Mouse (Mus musculus): ENCODE results near the gene Krtap28-10. TPM values are rescaled to one million over a fixed set of nuclear protein-coding genes. Genes with fewer than 3 reads are reported as not detected.
"Not testable (repeated sequence)": the region's sequence is repeated elsewhere in the genome, so short reads cannot be mapped to it uniquely, and the experiment has no call there.

Krtap28-10 gene
- polyA plus RNA-seq, 2 experiments, result not detected

DNA sequence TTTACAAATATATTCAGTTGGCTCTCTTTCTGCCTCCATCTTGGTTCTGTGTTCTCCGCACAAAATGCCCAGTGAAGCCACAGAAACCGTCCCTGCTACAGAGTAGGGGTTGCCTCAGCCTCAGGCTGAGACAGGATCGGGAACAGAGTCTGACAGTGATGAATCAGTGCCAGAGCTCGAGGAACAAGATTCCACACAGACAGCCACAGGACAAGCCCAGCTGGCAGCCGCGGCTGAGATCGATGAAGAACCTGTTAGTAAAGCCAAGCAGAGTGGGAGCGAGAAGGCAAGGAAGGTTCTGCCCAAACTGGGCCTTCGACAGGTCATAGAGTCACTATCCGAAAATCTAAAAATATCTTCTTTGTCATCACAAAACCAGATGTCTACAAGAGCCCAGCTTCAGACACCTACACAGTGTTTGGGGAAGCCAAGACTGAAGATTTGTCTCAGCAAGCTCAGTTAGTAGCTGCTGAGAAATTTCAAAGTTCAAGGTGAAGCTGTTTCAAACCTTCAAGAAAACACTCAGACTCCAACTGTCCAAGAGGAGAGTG, 26.9 kb downstream of the Krtap28-10 start:
- 63% methylated on average over 10 of the region's 10 CpGs for WGBS
- DNase-seq (ENCODE audit: low spot score) (no peak), ATAC-seq (ENCODE audit: low FRiP score, low read depth) (no peak)
- H3K9me3 ChIP-seq (ENCODE audit: control insufficient read depth, low read length), result no peaks in the 10 kb centered on the region
- no peak overlapping the region for H3K27ac ChIP-seq (replicated peaks; ENCODE audit: low read depth, low read length)
- H3K27me3 ChIP-seq (ENCODE audit: control insufficient read depth, insufficient read depth, low read length), result no peaks in the 10 kb centered on the region
- no peaks in the 10 kb centered on the region for H3K4me1 ChIP-seq (ENCODE audit: control insufficient read depth, insufficient read depth, low read length)
- no peak for TF ChIP-seq POLR2A (IDR thresholded peaks at IDR 0.05; ENCODE audit: borderline replicate concordance, extremely low read depth, insufficient read depth, insufficient read length)
- no peak overlapping the region for H3K9ac ChIP-seq (ENCODE audit: low read depth, low read length, severe bottlenecking)
- H3K36me3 ChIP-seq (ENCODE audit: control insufficient read depth, insufficient read depth, low read length), result no peaks in the 10 kb centered on the region
- H3K4me3 ChIP-seq (replicated peaks; ENCODE audit: low read length), result no peak overlapping the region
- no peak overlapping the region for H3K4me2 ChIP-seq (replicated peaks; ENCODE audit: low read depth, low read length, severe bottlenecking)

- H3K4me1 ChIP-seq (ENCODE audit: control insufficient read depth, insufficient read depth, low read length), result no peaks in the 10 kb centered on the region
- TF ChIP-seq POLR2A (IDR thresholded peaks at IDR 0.05; ENCODE audit: borderline replicate concordance, extremely low read depth, insufficient read depth, insufficient read length), result no peak
- H3K4me2 ChIP-seq (replicated peaks; ENCODE audit: low read depth, low read length, severe bottlenecking), result no peak overlapping the region
- H3K9ac ChIP-seq (ENCODE audit: low read depth, low read length, severe bottlenecking), result no peak overlapping the region
- no peaks in the 10 kb centered on the region for H3K36me3 ChIP-seq (ENCODE audit: control insufficient read depth, insufficient read depth, low read length)
- H3K4me3 ChIP-seq (replicated peaks; ENCODE audit: low read length), result no peak overlapping the region
- WGBS, result 91% methylated on average over 3 of the region's 3 CpGs
- ATAC-seq (ENCODE audit: low FRiP score, low read depth) (no peak), DNase-seq (ENCODE audit: low spot score) (no peak)
- no peak overlapping the region for H3K27ac ChIP-seq (replicated peaks; ENCODE audit: low read depth, low read length)
- no peaks in the 10 kb centered on the region for H3K9me3 ChIP-seq (ENCODE audit: control insufficient read depth, low read length)
- H3K27me3 ChIP-seq (ENCODE audit: control insufficient read depth, insufficient read depth, low read length), result no peaks in the 10 kb centered on the region
Observed at GRCm38 (mm10) chr1:83014477-83014876, 27.8 kb downstream of the Krtap28-10 start.

- Histone ChIP-seq H3K4me3 (replicated peaks; ENCODE audit: low read length) (no peak overlapping the region), H3K27me3 (ENCODE audit: control insufficient read depth, insufficient read depth, low read length) (no peaks in the 10 kb centered on the region), H3K4me1 (ENCODE audit: control insufficient read depth, insufficient read depth, low read length) (no peaks in the 10 kb centered on the region), H3K9ac (ENCODE audit: low read depth, low read length, severe bottlenecking) (no peak overlapping the region), H3K27ac (replicated peaks; ENCODE audit: low read depth, low read length) (no peak overlapping the region), H3K4me2 (replicated peaks; ENCODE audit: low read depth, low read length, severe bottlenecking) (no peak overlapping the region), H3K36me3 (ENCODE audit: control insufficient read depth, insufficient read depth, low read length) (no peaks in the 10 kb centered on the region), H3K9me3 (ENCODE audit: control insufficient read depth, low read length) (no peaks in the 10 kb centered on the region)
- DNase-seq (ENCODE audit: low spot score), result no peak
- no peak for ATAC-seq (ENCODE audit: low FRiP score, low read depth)
- 66% methylated on average over 6 of the region's 6 CpGs for WGBS
- no peak for TF ChIP-seq POLR2A (IDR thresholded peaks at IDR 0.05; ENCODE audit: borderline replicate concordance, extremely low read depth, insufficient read depth, insufficient read length)
Observed at GRCm38 (mm10) chr1:83007471-83007870, 34.8 kb downstream of the Krtap28-10 start.

- Histone ChIP-seq H3K4me1 (ENCODE audit: control insufficient read depth, insufficient read depth, low read length) (no peaks in the 10 kb centered on the region), H3K4me3 (replicated peaks; ENCODE audit: low read length) (no peak overlapping the region), H3K4me2 (replicated peaks; ENCODE audit: low read depth, low read length, severe bottlenecking) (no peak overlapping the region), H3K9me3 (ENCODE audit: control insufficient read depth, low read length) (no peaks in the 10 kb centered on the region), H3K27ac (replicated peaks; ENCODE audit: low read depth, low read length) (no peak overlapping the region), H3K36me3 (ENCODE audit: control insufficient read depth, insufficient read depth, low read length) (no peaks in the 10 kb centered on the region), H3K27me3 (ENCODE audit: control insufficient read depth, insufficient read depth, low read length) (no peaks in the 10 kb centered on the region), H3K9ac (ENCODE audit: low read depth, low read length, severe bottlenecking) (no peak overlapping the region)
- ATAC-seq (ENCODE audit: low FRiP score, low read depth) (no peak), DNase-seq (ENCODE audit: low spot score) (no peak)
- 73% methylated on average over 8 of the region's 8 CpGs for WGBS
- no peak for TF ChIP-seq POLR2A (IDR thresholded peaks at IDR 0.05; ENCODE audit: borderline replicate concordance, extremely low read depth, insufficient read depth, insufficient read length)
Observed at GRCm38 (mm10) chr1:83006218-83007179, 35.8 kb downstream of the Krtap28-10 start.

- not testable (repeated sequence) for H3K27me3 ChIP-seq (ENCODE audit: control insufficient read depth, insufficient read depth, low read length); H3K9ac ChIP-seq (ENCODE audit: low read depth, low read length, severe bottlenecking); H3K36me3 ChIP-seq (ENCODE audit: control insufficient read depth, insufficient read depth, low read length); DNase-seq (ENCODE audit: low spot score); H3K4me2 ChIP-seq (replicated peaks; ENCODE audit: low read depth, low read length, severe bottlenecking); ATAC-seq (ENCODE audit: low FRiP score, low read depth); H3K4me1 ChIP-seq (ENCODE audit: control insufficient read depth, insufficient read depth, low read length); H3K9me3 ChIP-seq (ENCODE audit: control insufficient read depth, low read length); H3K4me3 ChIP-seq (replicated peaks; ENCODE audit: low read length); H3K27ac ChIP-seq (replicated peaks; ENCODE audit: low read depth, low read length)
- WGBS, result 92% methylated on average over 8 of the region's 9 CpGs
Observed at GRCm38 (mm10) chr1:83000306-83000705, 42.0 kb downstream of the Krtap28-10 start, which contains the start of gene Gm47959. TSS of gene Gm47959 (plus strand) at chr1:83000548.

Measured in limb, embryonic 14.5 days (tissue).